Mouse (Mus musculus) cerebellum, adult 2 months (tissue): ENCODE data around the gene Pyroxd1.

Source experiments
- CTCF ChIP-seq: fragments of 200-500 bp; IDR thresholded peaks from 2 replicates; pipeline ENCODE4 v1.5.1; 2011; ENCODE audit warnings: low read depth, mild to moderate bottlenecking, control low read depth, low read length, moderate library complexity, borderline replicate concordance; ENCODE audit not compliant: insufficient read depth
- POLR2A ChIP-seq: fragments of 200-500 bp; IDR thresholded peaks from 2 replicates; pipeline ENCODE4 v1.6.1; 2011; ENCODE audit warnings: low read length, control low read depth, borderline replicate concordance; ENCODE audit not compliant: insufficient read depth

DNA sequence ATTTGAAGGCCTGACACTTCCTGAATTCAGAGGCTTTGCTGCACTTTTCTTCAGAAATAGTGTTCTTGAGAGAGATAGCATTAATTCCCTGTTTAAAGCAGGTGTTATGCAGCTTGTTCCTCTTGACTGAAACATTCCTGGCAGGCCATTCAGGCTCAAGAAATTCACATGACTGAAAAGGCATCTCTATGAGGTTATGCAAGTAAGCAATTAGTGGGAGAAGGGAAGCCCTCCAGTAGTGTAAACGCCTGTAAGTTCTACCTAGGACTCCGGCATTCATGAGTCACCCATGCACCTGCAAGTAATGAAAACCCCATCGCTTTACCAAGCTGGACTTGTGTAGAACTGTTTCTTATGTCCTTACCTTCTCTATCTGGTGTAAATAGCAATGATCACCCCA is 24.1 kb downstream of the Pyroxd1 start:
- no peak for TF ChIP-seq POLR2A
- no peak for TF ChIP-seq CTCF
